In genomic region chr1:128416584-128417532, GRCm38 (mm10) we compare ENCODE assay signal across 8 mouse cellular contexts. TPM values are rescaled to one million over a fixed set of nuclear protein-coding genes. Genes with fewer than 3 reads are reported as not detected.
A peak's percentile ranks its signal among the peaks of the same experiment; 100 is the strongest.
DNase-seq lines count a peak whose midpoint lies in the region; ATAC-seq and TF ChIP-seq lines count a peak whose summit lies in the region.

TSS of gene Dars (minus strand) at chr1:128417368.

- CTCF ChIA-PET in Patski (lab: Charles Lee): interaction anchor here (0.6 to 1.3 kb wide), 2 partner anchors 12 to 224 kb away, joined by 3 read pairs; no protein-coding TSS in a partner anchor

- peak within 1 kb of the TSS; percentile 96 for H3K9ac ChIP-seq in hindbrain, embryonic 14.5 days

- WGBS in hindbrain, embryonic 14.5 days: under 1% methylated on average over 64 of the region's 68 CpGs

- in situ Hi-C loops in Patski (cut with MboI; ENCODE audit: low pct_unique_long_range_greater_than_20kb): no loop called here

- peak; percentile 86 for ATAC-seq in Patski
- ATAC-seq in hindbrain, embryonic 14.5 days (ENCODE audit: low FRiP score): peak; percentile 93

- H3K4me2 ChIP-seq in hindbrain, embryonic 14.5 days (replicated peaks): peak within 1 kb of the TSS; percentile 83

- H3K27me3 ChIP-seq in Patski: no peaks in the 10 kb centered on the region
- no peaks in the 10 kb centered on the region for H3K27me3 ChIP-seq in hindbrain, embryonic 14.5 days (ENCODE audit: control insufficient read depth, insufficient read depth, low read length)

- no peaks in the 10 kb centered on the region for H3K9me3 ChIP-seq in hindbrain, embryonic 14.5 days (ENCODE audit: control insufficient read depth, low read length)

- POLR2A ChIA-PET in Patski (lab: Charles Lee): interaction anchor here (0.7 to 0.9 kb wide), 2 partner anchors 23 to 54 kb away, joined by 3 read pairs; no protein-coding TSS in a partner anchor

- H3K27ac ChIP-seq in hindbrain, embryonic 14.5 days: peak within 1 kb of the TSS; percentile 93

- H3K4me3 ChIP-seq in hindbrain, embryonic 14.5 days (replicated peaks; ENCODE audit: low read length): peak within 1 kb of the TSS; percentile 86

- no peak for TF ChIP-seq CTCF in Patski (IDR thresholded peaks at IDR 0.05)

- peak; percentile 53 for DNase-seq in Patski (ENCODE audit: low read depth, low spot score)
- peak; percentile 95 to 96 for DNase-seq in cerebellum, postnatal 14 days
- DNase-seq in frontal cortex, postnatal 25 days (ENCODE audit: low spot score in 2 of 2): peak; percentile 76 to 86
- peak; percentile 96 for DNase-seq in hindbrain, embryonic 14.5 days (ENCODE audit: low spot score)
- DNase-seq in layer of hippocampus, postnatal 36 days: peak; percentile 88 to 89
- DNase-seq in lung, postnatal 36 days: peak; percentile 94
- peak; percentile 95 for DNase-seq in retina, postnatal 1 day
- DNase-seq in urinary bladder, adult 18-20 months (ENCODE audit: low spot score in 2 of 2): peak; percentile 83 to 96

- peaks cover 22% of the 10 kb centered on the region for H3K36me3 ChIP-seq in hindbrain, embryonic 14.5 days (replicated peaks; ENCODE audit: control insufficient read depth, insufficient read depth)

- peaks cover 6% of the 10 kb centered on the region; the same call in 1 of the 2 replicates for H3K4me1 ChIP-seq in hindbrain, embryonic 14.5 days (replicated peaks; ENCODE audit: control insufficient read depth, insufficient read depth, low read length)

RNA-seq across cellular contexts. Expression of gene Dars, which starts in this region (rescaled TPM):
- polyA plus RNA-seq in Patski (2021): 107 TPM
- 97.3 and 98.7 TPM in 2 replicates for polyA plus RNA-seq in hindbrain, embryonic 14.5 days (2014; fragmentation: Nextera tagmentation; extraction: Ambion mirVana)
- 10 to 100 TPM; 68.6 to 72.3 TPM for total RNA-seq in layer of hippocampus, postnatal 36 days (2021)

Comparison
In these comparisons a context has a peak if more than half of its experiments do, and no peak if none do; other contexts are left out.
1. Peak in every context shown above with its lines: DNase-seq, ATAC-seq, H3K4me3 ChIP-seq and H3K27ac ChIP-seq.